Mouse (Mus musculus): ENCODE measurements around the gene Cdkn2d.

GRCm38 (mm10) chr9:21290589-21290988 is 618 bp downstream of the Cdkn2d start:
- TF ChIP-seq CTCF (IDR thresholded peaks at IDR 0.05; ENCODE audit: low read depth) (no peak), EP300 (IDR thresholded peaks at IDR 0.05; ENCODE audit: low read depth) (no peak)

All from liver, embryonic 14.5 days (tissue).